Mouse (Mus musculus): Measurements from ENCODE around the gene Sdk1. TPM values are rescaled to one million over a fixed set of nuclear protein-coding genes. Genes with fewer than 3 reads are reported as not detected.

The Sdk1 gene
- polyA plus RNA-seq, 1 experiment = not detected

- no peaks in the 10 kb centered on the region for H3K27me3 ChIP-seq (replicated peaks)
- H3K4me1 ChIP-seq = no peaks in the 10 kb centered on the region
- no peak overlapping the region for H3K4me3 ChIP-seq (replicated peaks)
- TF ChIP-seq GATA1 (IDR thresholded peaks at IDR 0.05; ENCODE audit: borderline replicate concordance, low read length) = no peak
- no peak for TF ChIP-seq FLI1 (IDR thresholded peaks at IDR 0.05; ENCODE audit: low read length)
- H3K9me3 ChIP-seq = peaks cover 38% of the 10 kb centered on the region
- no peaks in the 10 kb centered on the region for H3K36me3 ChIP-seq (replicated peaks; ENCODE audit: low read length)
Measured at GRCm38 (mm10) chr5:142128181-142128611, 886.9 kb downstream of the Sdk1 start.

- H3K27me3 ChIP-seq (replicated peaks) = no peaks in the 10 kb centered on the region
Measured at GRCm38 (mm10) chr5:142130004-142130403, 888.7 kb downstream of the Sdk1 start.

GRCm38 (mm10) chr5:142139978-142140377, 898.7 kb downstream of the Sdk1 start:
- Histone ChIP-seq H3K36me3 (replicated peaks; ENCODE audit: low read length) (no peaks in the 10 kb centered on the region), H3K9me3 (peaks cover 67% of the 10 kb centered on the region), H3K4me3 (replicated peaks) (no peak overlapping the region), H3K4me1 (no peaks in the 10 kb centered on the region), H3K27me3 (replicated peaks) (no peaks in the 10 kb centered on the region)
- TF ChIP-seq FLI1 (IDR thresholded peaks at IDR 0.05; ENCODE audit: low read length) (no peak), GATA1 (IDR thresholded peaks at IDR 0.05; ENCODE audit: borderline replicate concordance, low read length) (no peak)

More at GRCm38 (mm10) chr5:142130004-142130403, 888.7 kb downstream of the Sdk1 start:
- Histone ChIP-seq H3K36me3 (replicated peaks; ENCODE audit: low read length) (no peaks in the 10 kb centered on the region), H3K4me1 (no peaks in the 10 kb centered on the region), H3K9me3 (peaks cover 28% of the 10 kb centered on the region), H3K4me3 (replicated peaks) (no peak overlapping the region)
- no peak for TF ChIP-seq GATA1 (IDR thresholded peaks at IDR 0.05; ENCODE audit: borderline replicate concordance, low read length)
- no peak for TF ChIP-seq FLI1 (IDR thresholded peaks at IDR 0.05; ENCODE audit: low read length)

GRCm38 (mm10) chr5:142149594-142149993, 908.3 kb downstream of the Sdk1 start:
- no peaks in the 10 kb centered on the region for H3K4me1 ChIP-seq
- H3K27me3 ChIP-seq (replicated peaks) = no peaks in the 10 kb centered on the region
- H3K4me3 ChIP-seq (replicated peaks) = no peak overlapping the region
- H3K36me3 ChIP-seq (replicated peaks; ENCODE audit: low read length) = no peaks in the 10 kb centered on the region
- TF ChIP-seq GATA1 (IDR thresholded peaks at IDR 0.05; ENCODE audit: borderline replicate concordance, low read length) (no peak), FLI1 (IDR thresholded peaks at IDR 0.05; ENCODE audit: low read length) (no peak)
- H3K9me3 ChIP-seq = peaks cover 86% of the 10 kb centered on the region

GRCm38 (mm10) chr5:142150756-142151155, 909.5 kb downstream of the Sdk1 start:
- no peak for TF ChIP-seq GATA1 (IDR thresholded peaks at IDR 0.05; ENCODE audit: borderline replicate concordance, low read length)
- TF ChIP-seq FLI1 (IDR thresholded peaks at IDR 0.05; ENCODE audit: low read length) = no peak
- no peaks in the 10 kb centered on the region for H3K27me3 ChIP-seq (replicated peaks)

GRCm38 (mm10) chr5:142156868-142157852, 915.9 kb downstream of the Sdk1 start:
- no peaks in the 10 kb centered on the region for H3K4me1 ChIP-seq
- H3K4me3 ChIP-seq (replicated peaks) = no peak overlapping the region
- no peaks in the 10 kb centered on the region for H3K36me3 ChIP-seq (replicated peaks; ENCODE audit: low read length)
- TF ChIP-seq FLI1 (IDR thresholded peaks at IDR 0.05; ENCODE audit: low read length) (no peak), GATA1 (IDR thresholded peaks at IDR 0.05; ENCODE audit: borderline replicate concordance, low read length) (no peak)
- peaks cover 62% of the 10 kb centered on the region for H3K9me3 ChIP-seq
- no peaks in the 10 kb centered on the region for H3K27me3 ChIP-seq (replicated peaks)

More at GRCm38 (mm10) chr5:142150756-142151155, 909.5 kb downstream of the Sdk1 start:
- Histone ChIP-seq H3K4me3 (replicated peaks) (no peak overlapping the region), H3K4me1 (no peaks in the 10 kb centered on the region), H3K36me3 (replicated peaks; ENCODE audit: low read length) (no peaks in the 10 kb centered on the region), H3K9me3 (peaks cover 83% of the 10 kb centered on the region)

GRCm38 (mm10) chr5:142163483-142163882, 922.2 kb downstream of the Sdk1 start:
- Histone ChIP-seq H3K4me3 (replicated peaks) (no peak overlapping the region), H3K36me3 (replicated peaks; ENCODE audit: low read length) (no peaks in the 10 kb centered on the region), H3K4me1 (no peaks in the 10 kb centered on the region), H3K27me3 (replicated peaks) (no peaks in the 10 kb centered on the region), H3K9me3 (peaks cover 68% of the 10 kb centered on the region)
- TF ChIP-seq FLI1 (IDR thresholded peaks at IDR 0.05; ENCODE audit: low read length) = no peak
- no peak for TF ChIP-seq GATA1 (IDR thresholded peaks at IDR 0.05; ENCODE audit: borderline replicate concordance, low read length)

- H3K9me3 ChIP-seq = peaks cover 47% of the 10 kb centered on the region
- no peaks in the 10 kb centered on the region for H3K27me3 ChIP-seq (replicated peaks)
- no peaks in the 10 kb centered on the region; the same call in 1 of the 2 replicates for H3K4me1 ChIP-seq
- H3K36me3 ChIP-seq (replicated peaks; ENCODE audit: low read length) = no peaks in the 10 kb centered on the region
- no peak overlapping the region for H3K4me3 ChIP-seq (replicated peaks)
- no peak for TF ChIP-seq GATA1 (IDR thresholded peaks at IDR 0.05; ENCODE audit: borderline replicate concordance, low read length)
- TF ChIP-seq FLI1 (IDR thresholded peaks at IDR 0.05; ENCODE audit: low read length) = no peak
Measured at GRCm38 (mm10) chr5:142173636-142174035, 932.3 kb downstream of the Sdk1 start.

GRCm38 (mm10) chr5:142178164-142178563, 936.9 kb downstream of the Sdk1 start:
- TF ChIP-seq GATA1 (IDR thresholded peaks at IDR 0.05; ENCODE audit: borderline replicate concordance, low read length) (no peak), FLI1 (IDR thresholded peaks at IDR 0.05; ENCODE audit: low read length) (no peak)
- H3K9me3 ChIP-seq = peaks cover 58% of the 10 kb centered on the region
- H3K36me3 ChIP-seq (replicated peaks; ENCODE audit: low read length) = no peaks in the 10 kb centered on the region
- no peaks in the 10 kb centered on the region for H3K27me3 ChIP-seq (replicated peaks)
- H3K4me1 ChIP-seq = no peaks in the 10 kb centered on the region; the same call in 1 of the 2 replicates
- no peak overlapping the region for H3K4me3 ChIP-seq (replicated peaks)

- no peaks in the 10 kb centered on the region; the same call in 1 of the 2 replicates for H3K4me1 ChIP-seq
- TF ChIP-seq FLI1 (IDR thresholded peaks at IDR 0.05; ENCODE audit: low read length) (no peak), GATA1 (IDR thresholded peaks at IDR 0.05; ENCODE audit: borderline replicate concordance, low read length) (no peak)
- H3K27me3 ChIP-seq (replicated peaks) = no peaks in the 10 kb centered on the region
- H3K36me3 ChIP-seq (replicated peaks; ENCODE audit: low read length) = no peaks in the 10 kb centered on the region
- H3K4me3 ChIP-seq (replicated peaks) = no peak overlapping the region
- H3K9me3 ChIP-seq = peaks cover 53% of the 10 kb centered on the region
Measured at GRCm38 (mm10) chr5:142179304-142179703, 938.0 kb downstream of the Sdk1 start.

All from megakaryocyte, embryonic 14.5 days (primary cell).